Mouse (Mus musculus): ENCODE data around the gene Vsx1.

- no peak for TF ChIP-seq CTCF (IDR thresholded peaks at IDR 0.05; ENCODE audit: low read depth)
- TF ChIP-seq EP300 (IDR thresholded peaks at IDR 0.05; ENCODE audit: low read depth), result no peak
Observed at GRCm38 (mm10) chr2:150712167-150712674, 23.1 kb upstream of the Vsx1 start.

Measured in liver, embryonic 14.5 days (tissue).